Mouse (Mus musculus) spleen, postnatal 10 days (tissue): ENCODE results near the gene Srd5a2.
A peak's percentile ranks its signal among the peaks of the same experiment; 100 is the strongest.

ENCODE experiments used
- DNase-seq, 2 experiments: peaks; one replicate each; pipeline ENCODE4 v3.0.0; 2021 to 2022; ENCODE audit warnings: low spot score in 2 of 2

Gene Srd5a2

DNA sequence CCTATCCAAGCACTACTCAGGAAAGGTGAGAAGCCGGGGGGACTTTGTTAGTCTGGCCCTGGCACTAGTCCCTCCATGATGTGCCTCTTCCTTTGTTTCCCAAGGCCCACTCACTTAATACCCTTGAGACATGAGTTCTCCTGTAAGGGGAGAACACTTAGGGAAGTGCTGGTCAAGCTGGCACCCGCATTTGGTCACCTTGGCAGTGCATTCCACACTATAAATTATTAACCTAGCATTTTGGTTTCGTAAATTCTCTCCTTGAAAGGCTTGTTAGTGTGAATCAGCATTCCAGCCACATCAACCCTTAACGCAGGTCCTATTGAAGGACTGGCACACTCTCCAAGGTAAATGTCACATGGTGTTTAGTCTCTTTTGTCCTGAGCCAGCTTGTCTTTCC lies 61.8 kb downstream of the Srd5a2 start:
- no peak for DNase-seq

GRCm38 (mm10) chr17:73984508-73984907 lies 63.2 kb downstream of the Srd5a2 start:
- no peak for DNase-seq

GRCm38 (mm10) chr17:73982871-73983270 lies 64.8 kb downstream of the Srd5a2 start:
- no peak for DNase-seq

- DNase-seq = no peak
These were observed 71.7 kb downstream of the Srd5a2 start for GRCm38 (mm10) chr17:73976066-73976465.

GRCm38 (mm10) chr17:73972648-73973047 lies 75.1 kb downstream of the Srd5a2 start:
- DNase-seq = no peak

DNA sequence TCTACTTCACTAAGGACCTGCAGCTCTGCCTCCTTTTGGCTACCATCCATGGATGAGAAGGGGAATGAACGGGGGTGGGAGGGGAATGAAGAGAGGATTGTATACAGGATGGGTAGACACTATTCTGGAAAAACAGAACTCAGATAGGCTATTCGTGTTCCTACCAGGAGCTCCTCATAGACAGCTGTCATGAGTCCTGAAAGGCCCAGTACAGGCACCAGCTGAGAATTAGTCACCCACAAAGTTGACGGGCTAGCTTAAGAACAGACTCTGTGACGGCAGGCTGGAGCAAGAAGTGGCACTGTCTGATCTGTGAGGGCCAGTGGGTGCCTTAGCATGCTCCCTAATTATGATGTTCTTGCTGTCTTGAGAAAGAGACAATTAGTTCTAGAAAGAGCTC lies 76.4 kb downstream of the Srd5a2 start:
- DNase-seq = no peak

- peak in 1 of 2 experiments; percentile 18 for DNase-seq
These were observed 77.2 kb downstream of the Srd5a2 start for GRCm38 (mm10) chr17:73970361-73971027.
